Mouse (Mus musculus) MEL (cell line): ENCODE measurements at regions not wholly inside any gene's neighbourhood (a gene's known extent, or its start where the extent isn't known, plus 50 kb on each side); places are given as distances from the start of the nearest gene placed in this dataset.

Experiments
- CTCF ChIP-seq, 3 experiments: IDR thresholded peaks in 2 of 3; conservative IDR thresholded peaks in 1 of 3; 2 replicates each; pipeline ENCODE4 v1.5.1; 2011 to 2012; ENCODE audit warnings: low read length in 3 of 3, low read depth in 2 of 3, mild to moderate bottlenecking in 2 of 3, improper control_type of control experiment in 1 of 3, inconsistent platforms in 1 of 3, mixed read lengths in 1 of 3, moderate library complexity in 1 of 3; ENCODE audit not compliant: control insufficient read depth in 1 of 3, insufficient read depth in 1 of 3, poor library complexity in 1 of 3, severe bottlenecking in 1 of 3
- POLR2A ChIP-seq, 2 experiments: IDR thresholded peaks; 2 replicates each; pipeline ENCODE4 v1.6.1; 2011 to 2012; ENCODE audit warnings: low read length in 2 of 2, mild to moderate bottlenecking in 2 of 2, control low read depth in 1 of 2, improper control_type of control experiment in 1 of 2, low read depth in 1 of 2, moderate library complexity in 1 of 2; ENCODE audit not compliant: control insufficient read depth in 1 of 2, insufficient read depth in 1 of 2, poor library complexity in 1 of 2
- TBP ChIP-seq: IDR thresholded peaks from 2 replicates; pipeline ENCODE4 v1.8.0; 2011; ENCODE audit warnings: low read depth, low read length, improper control_type of control experiment
- USF2 ChIP-seq, 2 experiments: IDR thresholded peaks; 2 replicates each; pipeline ENCODE4 v1.6.1; 2011 to 2012; ENCODE audit warnings: improper control_type of control experiment in 2 of 2, low read length in 2 of 2, borderline replicate concordance in 1 of 2, inconsistent platforms in 1 of 2, low read depth in 1 of 2, mild to moderate bottlenecking in 1 of 2; ENCODE audit not compliant: insufficient read depth in 1 of 2

DNA sequence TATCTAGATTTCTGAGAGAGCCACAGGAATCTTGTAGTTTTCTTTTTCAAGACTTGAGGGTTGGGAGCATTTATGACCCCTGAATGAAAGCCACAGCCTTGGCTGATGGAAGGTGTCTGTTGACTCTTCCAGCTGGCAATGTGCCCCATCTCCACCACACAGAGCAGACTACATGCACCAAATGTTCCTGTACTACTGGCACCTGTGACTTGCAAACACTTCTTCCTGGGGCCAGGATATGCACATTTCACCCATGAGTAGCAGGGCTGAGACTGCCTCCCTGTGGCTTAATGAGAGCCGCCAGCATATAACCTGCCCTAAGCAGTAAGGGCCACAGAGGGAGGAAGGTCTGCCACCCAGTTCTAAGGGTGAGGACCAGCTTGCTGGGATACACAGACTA lies 390.5 kb upstream of the Spred2 start:
- TF ChIP-seq CTCF (IDR thresholded peaks at IDR 0.05 in 2 of 3, conservative IDR thresholded peaks at IDR 0.05 in 1 of 3; ENCODE audit: control insufficient read depth in 1 of 3, insufficient read depth in 1 of 3, low read depth in 2 of 3, low read length in 3 of 3, poor library complexity in 1 of 3, severe bottlenecking in 1 of 3) (no peak), POLR2A (IDR thresholded peaks at IDR 0.05; ENCODE audit: control insufficient read depth in 1 of 2, insufficient read depth in 1 of 2, low read depth in 1 of 2, low read length in 2 of 2, poor library complexity in 1 of 2) (no peak), TBP (no peak), USF2 (IDR thresholded peaks at IDR 0.05; ENCODE audit: borderline replicate concordance in 1 of 2, insufficient read depth in 1 of 2, low read depth in 1 of 2, low read length in 2 of 2) (no peak)
